Mouse (Mus musculus): ENCODE measurements around the gene Sh3tc1. TPM values are rescaled to one million over a fixed set of nuclear protein-coding genes. Genes with fewer than 3 reads are reported as not detected.

The Sh3tc1 gene
- polyA plus RNA-seq, 1 experiment from 2014 or later = 4.3 TPM

DNA sequence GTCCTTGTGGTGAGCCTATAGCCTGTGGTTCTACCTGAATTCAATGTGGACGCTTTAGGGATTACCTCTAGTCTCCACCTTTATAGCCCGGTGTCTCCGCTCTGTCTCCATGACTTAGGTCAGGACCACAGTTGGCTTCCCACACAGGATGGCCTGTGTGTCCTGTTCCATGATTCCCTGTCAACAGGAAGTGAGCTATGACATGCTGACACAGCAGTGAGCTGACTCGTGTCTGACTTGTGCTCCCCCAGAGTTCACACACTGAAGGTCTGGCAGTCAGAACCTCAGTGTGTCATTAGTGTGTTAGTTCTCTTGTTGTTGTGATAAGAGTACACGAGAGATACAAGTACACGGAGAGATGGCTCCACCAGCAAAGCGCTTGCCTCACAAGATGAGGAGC is 11.2 kb upstream of the Sh3tc1 start:
- Histone ChIP-seq H3K4me3 (replicated peaks) (no peak overlapping the region), H3K4me2 (no peak overlapping the region), H3K9ac (replicated peaks) (no peak overlapping the region), H3K4me1 (replicated peaks) (no peaks in the 10 kb centered on the region), H3K9me3 (no peaks in the 10 kb centered on the region), H3K27me3 (peaks cover 5% of the 10 kb centered on the region; the same call in 1 of the 2 replicates), H3K36me3 (no peaks in the 10 kb centered on the region), H3K27ac (no peak overlapping the region)
- WGBS = 84% methylated on average over 7 of the region's 7 CpGs
- no peak for ATAC-seq (ENCODE audit: insufficient number of reproducible peaks, insufficient read depth, low FRiP score, low TSS enrichment, low read depth)

DNA sequence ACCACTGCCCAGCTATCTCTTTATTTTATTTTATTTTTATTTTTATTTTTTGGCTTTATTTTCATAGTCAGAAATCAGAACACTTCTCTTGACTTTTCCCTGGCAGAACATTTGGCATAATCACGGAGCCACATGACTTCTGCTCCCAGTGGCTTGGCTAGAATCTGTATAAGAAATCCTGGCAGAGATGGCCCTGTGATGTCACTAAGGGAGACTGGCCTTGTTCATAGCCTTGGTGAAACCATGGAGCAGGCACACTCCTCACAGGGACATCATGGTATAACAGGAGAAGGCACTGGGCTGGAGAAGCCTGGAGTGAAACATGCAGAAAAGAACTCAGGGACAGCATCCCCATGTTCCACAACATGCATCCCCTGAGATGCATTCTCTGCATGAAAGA is 10.2 kb upstream of the Sh3tc1 start:
- Histone ChIP-seq H3K4me1 (replicated peaks) (no peaks in the 10 kb centered on the region), H3K9ac (replicated peaks) (no peak overlapping the region), H3K4me3 (replicated peaks) (no peak overlapping the region), H3K27ac (no peak overlapping the region), H3K27me3 (no peaks in the 10 kb centered on the region; the same call in 1 of the 2 replicates), H3K36me3 (no peaks in the 10 kb centered on the region), H3K9me3 (no peaks in the 10 kb centered on the region), H3K4me2 (no peak overlapping the region)
- WGBS = 86% methylated on average over 1 of the region's 1 CpGs
- no peak for ATAC-seq (ENCODE audit: insufficient number of reproducible peaks, insufficient read depth, low FRiP score, low TSS enrichment, low read depth)

DNA sequence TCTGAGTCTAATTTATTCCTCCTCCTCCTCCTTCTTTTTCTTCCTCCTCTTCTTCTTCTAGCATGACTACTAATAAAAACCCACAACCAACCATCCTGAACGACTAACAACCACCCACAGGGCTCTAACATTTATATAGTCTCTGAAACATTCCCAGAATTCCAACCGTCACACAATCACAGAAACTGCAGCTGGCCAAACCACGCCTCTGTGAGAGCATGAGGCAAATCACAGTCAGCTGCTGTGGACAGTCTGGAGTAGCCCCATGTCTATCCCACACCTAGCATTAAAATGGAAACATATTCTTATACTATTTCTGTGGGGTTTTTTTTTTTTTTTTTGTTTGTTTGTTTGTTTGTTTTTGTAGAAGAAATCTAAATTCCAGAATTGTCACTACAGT is 9.6 kb upstream of the Sh3tc1 start:
- H3K4me2 ChIP-seq = no peak overlapping the region
- no peaks in the 10 kb centered on the region for H3K27me3 ChIP-seq
- H3K36me3 ChIP-seq = no peaks in the 10 kb centered on the region
- H3K4me3 ChIP-seq (replicated peaks) = no peak overlapping the region
- WGBS = 46% methylated on average over 3 of the region's 3 CpGs
- H3K4me1 ChIP-seq (replicated peaks) = no peaks in the 10 kb centered on the region
- ATAC-seq (ENCODE audit: insufficient number of reproducible peaks, insufficient read depth, low FRiP score, low TSS enrichment, low read depth) = no peak
- no peaks in the 10 kb centered on the region for H3K9me3 ChIP-seq
- H3K27ac ChIP-seq = no peak overlapping the region
- H3K9ac ChIP-seq (replicated peaks) = no peak overlapping the region

GRCm38 (mm10) chr5:35746910-35747309 is 7.1 kb upstream of the Sh3tc1 start:
- no peak overlapping the region for H3K9ac ChIP-seq (replicated peaks)
- H3K4me1 ChIP-seq (replicated peaks) = no peaks in the 10 kb centered on the region
- no peak overlapping the region for H3K27ac ChIP-seq
- no peak overlapping the region for H3K4me3 ChIP-seq (replicated peaks)
- no peak overlapping the region for H3K4me2 ChIP-seq
- peaks cover 3% of the 10 kb centered on the region for H3K27me3 ChIP-seq
- 27% methylated on average over 4 of the region's 4 CpGs for WGBS
- no peaks in the 10 kb centered on the region for H3K36me3 ChIP-seq
- no peak for ATAC-seq (ENCODE audit: insufficient number of reproducible peaks, insufficient read depth, low FRiP score, low TSS enrichment, low read depth)
- H3K9me3 ChIP-seq = no peaks in the 10 kb centered on the region

- Histone ChIP-seq H3K9me3 (no peaks in the 10 kb centered on the region), H3K4me3 (replicated peaks) (no peak overlapping the region), H3K27me3 (peaks cover 18% of the 10 kb centered on the region), H3K4me1 (replicated peaks) (no peaks in the 10 kb centered on the region), H3K36me3 (no peaks in the 10 kb centered on the region), H3K9ac (replicated peaks) (no peak overlapping the region), H3K4me2 (no peak overlapping the region), H3K27ac (no peak overlapping the region)
- 80% methylated on average over 5 of the region's 5 CpGs for WGBS
- ATAC-seq (ENCODE audit: insufficient number of reproducible peaks, insufficient read depth, low FRiP score, low TSS enrichment, low read depth) = no peak
Observed at GRCm38 (mm10) chr5:35745406-35745805, 5.6 kb upstream of the Sh3tc1 start.

DNA sequence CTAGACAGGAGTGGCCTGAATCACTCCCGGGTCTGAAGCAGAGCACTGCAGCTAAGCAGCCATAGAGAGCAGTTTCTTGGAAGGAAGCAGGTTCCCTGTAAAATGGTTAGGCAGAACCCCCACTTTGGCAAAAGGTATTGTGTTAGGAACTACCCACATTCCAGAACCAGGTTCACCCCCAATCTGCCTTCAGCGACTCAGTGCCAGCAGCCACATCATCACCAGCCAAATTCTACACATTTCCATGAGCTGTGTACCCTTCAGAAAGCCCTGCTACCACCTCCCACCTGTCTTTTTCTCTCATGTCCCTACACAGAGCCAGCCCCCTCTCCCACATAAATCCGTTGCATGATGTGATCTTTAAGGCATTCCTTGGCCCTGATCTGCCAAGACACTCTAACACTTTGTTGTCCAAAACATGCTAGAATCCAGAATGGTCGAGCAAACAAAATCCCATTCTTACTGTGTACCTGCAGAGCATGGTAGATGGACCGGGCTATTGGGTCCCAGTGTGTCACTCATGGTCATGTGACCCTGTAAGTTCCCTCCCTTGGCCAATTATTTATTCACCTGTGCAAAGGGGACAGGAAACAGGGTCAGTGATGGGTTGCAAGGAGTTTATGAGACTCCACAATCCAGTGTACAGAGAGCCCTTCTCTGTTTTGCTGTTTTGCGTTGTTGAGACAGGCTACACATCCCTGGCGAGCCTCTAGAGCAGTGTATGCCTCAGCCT is 4.4 kb upstream of the Sh3tc1 start:
- Histone ChIP-seq H3K4me2 (no peak overlapping the region), H3K27me3 (peaks cover 30% of the 10 kb centered on the region), H3K4me3 (replicated peaks) (no peak overlapping the region), H3K9ac (replicated peaks) (no peak overlapping the region), H3K36me3 (no peaks in the 10 kb centered on the region), H3K9me3 (no peaks in the 10 kb centered on the region), H3K4me1 (replicated peaks) (no peaks in the 10 kb centered on the region), H3K27ac (no peak overlapping the region)
- no peak for ATAC-seq (ENCODE audit: insufficient number of reproducible peaks, insufficient read depth, low FRiP score, low TSS enrichment, low read depth)
- 78% methylated on average over 7 of the region's 7 CpGs for WGBS

GRCm38 (mm10) chr5:35743238-35743951 is 3.6 kb upstream of the Sh3tc1 start:
- WGBS = 79% methylated on average over 8 of the region's 8 CpGs
- Histone ChIP-seq H3K9ac (replicated peaks) (no peak overlapping the region), H3K4me1 (replicated peaks) (no peaks in the 10 kb centered on the region), H3K27me3 (peaks cover 38% of the 10 kb centered on the region), H3K36me3 (no peaks in the 10 kb centered on the region), H3K9me3 (no peaks in the 10 kb centered on the region), H3K4me3 (replicated peaks) (no peak overlapping the region), H3K4me2 (no peak overlapping the region), H3K27ac (no peak overlapping the region)
- ATAC-seq (ENCODE audit: insufficient number of reproducible peaks, insufficient read depth, low FRiP score, low TSS enrichment, low read depth) = no peak

DNA sequence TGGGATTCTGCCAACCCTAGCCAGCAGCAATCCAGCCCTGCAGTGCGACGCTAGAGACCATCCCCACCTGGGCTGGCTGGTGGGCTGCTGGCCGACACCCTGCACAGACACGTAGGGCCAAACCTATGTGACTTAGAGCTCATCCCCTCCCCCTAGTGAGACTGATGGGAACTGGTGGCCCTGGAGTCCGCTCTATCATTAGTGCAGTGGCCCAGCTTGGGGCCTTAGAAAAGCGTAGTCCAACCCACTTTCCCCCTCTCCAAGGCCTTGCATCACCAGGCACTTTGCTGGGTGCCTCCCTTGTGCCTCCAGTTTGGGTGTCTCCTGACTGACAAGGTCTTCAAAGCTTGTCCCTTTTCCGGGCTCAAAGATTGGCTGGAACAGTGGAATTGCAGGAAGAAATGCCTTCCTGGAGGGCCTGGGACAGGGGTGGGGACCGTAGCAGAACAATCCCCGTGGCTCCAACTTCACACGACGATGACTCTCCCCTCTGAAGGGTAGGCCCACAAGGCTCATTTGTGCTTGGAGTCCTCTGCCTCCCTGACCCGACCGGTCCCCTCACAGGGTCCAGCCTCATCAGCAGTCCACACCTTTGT is 1.5 kb upstream of the Sh3tc1 start:
- Histone ChIP-seq H3K9me3 (no peaks in the 10 kb centered on the region), H3K4me1 (replicated peaks) (0 out of 2 replicates have a peak, but pooled peaks cover 4% of the 10 kb centered on the region), H3K27me3 (peaks cover 43% of the 10 kb centered on the region), H3K4me2 (no peak overlapping the region), H3K36me3 (no peaks in the 10 kb centered on the region), H3K4me3 (replicated peaks) (no peak overlapping the region), H3K9ac (replicated peaks) (no peak overlapping the region), H3K27ac (no peak overlapping the region)
- no peak for ATAC-seq (ENCODE audit: insufficient number of reproducible peaks, insufficient read depth, low FRiP score, low TSS enrichment, low read depth)
- WGBS = 44% methylated on average over 13 of the region's 13 CpGs

DNA sequence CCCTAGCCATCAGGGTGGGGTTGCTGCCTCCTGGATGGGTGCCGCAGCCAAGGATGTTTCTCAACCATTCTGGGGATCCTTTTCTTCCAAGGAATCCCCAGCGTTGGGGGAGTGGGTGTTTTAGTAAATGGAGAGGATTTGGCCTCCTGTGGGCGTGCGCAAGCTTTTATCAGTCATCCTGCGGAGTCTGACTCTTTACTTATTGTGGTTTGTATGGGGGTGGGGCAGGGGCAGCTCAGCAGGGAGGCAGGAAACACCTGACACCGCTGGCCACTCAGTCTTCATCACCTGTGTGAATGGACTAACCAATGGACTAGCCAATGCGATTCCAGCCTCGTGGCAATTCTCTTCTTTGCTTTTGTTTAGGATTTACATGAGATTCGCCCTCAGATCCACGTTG is 929 bp upstream of the Sh3tc1 start:
- no peak overlapping the region for H3K27ac ChIP-seq
- H3K4me2 ChIP-seq = no peak overlapping the region
- no peak overlapping the region for H3K4me3 ChIP-seq (replicated peaks)
- peaks cover 43% of the 10 kb centered on the region for H3K27me3 ChIP-seq
- ATAC-seq (ENCODE audit: insufficient number of reproducible peaks, insufficient read depth, low FRiP score, low TSS enrichment, low read depth) = no peak
- H3K36me3 ChIP-seq = no peaks in the 10 kb centered on the region
- 0 out of 2 replicates have a peak, but pooled peaks cover 4% of the 10 kb centered on the region for H3K4me1 ChIP-seq (replicated peaks)
- no peak overlapping the region for H3K9ac ChIP-seq (replicated peaks)
- H3K9me3 ChIP-seq = no peaks in the 10 kb centered on the region
- WGBS = 10% methylated on average over 10 of the region's 10 CpGs

- no peak for ATAC-seq (ENCODE audit: insufficient number of reproducible peaks, insufficient read depth, low FRiP score, low TSS enrichment, low read depth)
- Histone ChIP-seq H3K36me3 (no peaks in the 10 kb centered on the region), H3K9ac (replicated peaks) (no peak overlapping the region), H3K27me3 (peaks cover 43% of the 10 kb centered on the region), H3K4me1 (replicated peaks) (0 out of 2 replicates have a peak, but pooled peaks cover 4% of the 10 kb centered on the region), H3K4me3 (replicated peaks) (no peak overlapping the region), H3K4me2 (no peak overlapping the region), H3K27ac (no peak overlapping the region), H3K9me3 (no peaks in the 10 kb centered on the region)
- WGBS = 71% methylated on average over 2 of the region's 2 CpGs
Observed at GRCm38 (mm10) chr5:35739005-35739404, 782 bp downstream of the Sh3tc1 start.

GRCm38 (mm10) chr5:35737231-35737901 is 2.4 kb downstream of the Sh3tc1 start:
- H3K36me3 ChIP-seq = no peaks in the 10 kb centered on the region
- 0 out of 2 replicates have a peak, but pooled peaks cover 4% of the 10 kb centered on the region for H3K4me1 ChIP-seq (replicated peaks)
- H3K27ac ChIP-seq = no peak overlapping the region
- H3K9ac ChIP-seq (replicated peaks) = no peak overlapping the region
- 77% methylated on average over 20 of the region's 20 CpGs for WGBS
- H3K4me2 ChIP-seq = no peak overlapping the region
- no peaks in the 10 kb centered on the region for H3K9me3 ChIP-seq
- H3K4me3 ChIP-seq (replicated peaks) = no peak overlapping the region
- H3K27me3 ChIP-seq = peaks cover 43% of the 10 kb centered on the region
- no peak for ATAC-seq (ENCODE audit: insufficient number of reproducible peaks, insufficient read depth, low FRiP score, low TSS enrichment, low read depth)

Data from limb, embryonic 12.5 days (tissue).